Mouse (Mus musculus): ENCODE results near the gene Maea.

DNA sequence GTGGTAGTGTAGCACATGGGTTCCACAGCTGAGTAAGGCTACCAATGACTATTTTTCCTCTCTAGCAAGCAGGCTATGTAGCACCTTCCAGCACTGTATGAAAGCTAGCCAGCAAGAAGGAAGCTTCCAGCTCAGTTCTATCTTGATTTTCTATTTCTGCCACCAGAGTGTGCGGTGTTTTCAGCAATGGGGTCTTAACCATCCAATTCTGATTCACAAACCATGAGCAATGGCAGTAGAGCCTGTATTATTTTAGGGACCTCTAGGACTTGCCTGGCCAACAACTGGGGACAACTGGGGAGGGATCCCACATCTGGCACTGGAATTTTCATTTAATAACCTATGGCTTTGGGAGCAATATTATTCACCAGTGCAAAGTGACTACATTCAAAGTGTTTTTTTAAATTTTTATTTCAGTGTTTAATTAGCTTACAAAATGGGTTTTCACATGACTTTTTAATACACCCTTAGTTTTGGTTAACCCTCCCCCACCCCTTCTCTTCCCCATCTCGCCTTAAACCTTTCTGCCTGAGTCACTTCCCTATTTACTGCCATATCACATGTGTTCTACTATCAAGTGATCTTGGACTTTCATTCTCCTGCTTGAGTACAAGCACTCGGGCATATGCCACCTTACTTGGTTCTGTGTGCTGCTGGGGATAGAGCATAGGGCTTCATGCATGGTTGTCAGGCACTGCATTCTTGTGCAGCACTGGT lies 16.4 kb downstream of the Maea start:
- TF ChIP-seq CTCF (IDR thresholded peaks at IDR 0.05; ENCODE audit: borderline replicate concordance, extremely low read depth, insufficient read depth, insufficient read length) = no peak
- no peak for TF ChIP-seq POLR2A (IDR thresholded peaks at IDR 0.05; ENCODE audit: borderline replicate concordance, extremely low read depth, insufficient read depth, insufficient read length, poor library complexity, severe bottlenecking)

Data from brain, embryonic 14.5 days (tissue).